Mouse (Mus musculus): ENCODE measurements around the gene Cd164. TPM values are rescaled to one million over a fixed set of nuclear protein-coding genes. Genes with fewer than 3 reads are reported as not detected.

The Cd164 gene
- polyA plus RNA-seq, 1 experiment from 2014 or later: 185 TPM

DNA sequence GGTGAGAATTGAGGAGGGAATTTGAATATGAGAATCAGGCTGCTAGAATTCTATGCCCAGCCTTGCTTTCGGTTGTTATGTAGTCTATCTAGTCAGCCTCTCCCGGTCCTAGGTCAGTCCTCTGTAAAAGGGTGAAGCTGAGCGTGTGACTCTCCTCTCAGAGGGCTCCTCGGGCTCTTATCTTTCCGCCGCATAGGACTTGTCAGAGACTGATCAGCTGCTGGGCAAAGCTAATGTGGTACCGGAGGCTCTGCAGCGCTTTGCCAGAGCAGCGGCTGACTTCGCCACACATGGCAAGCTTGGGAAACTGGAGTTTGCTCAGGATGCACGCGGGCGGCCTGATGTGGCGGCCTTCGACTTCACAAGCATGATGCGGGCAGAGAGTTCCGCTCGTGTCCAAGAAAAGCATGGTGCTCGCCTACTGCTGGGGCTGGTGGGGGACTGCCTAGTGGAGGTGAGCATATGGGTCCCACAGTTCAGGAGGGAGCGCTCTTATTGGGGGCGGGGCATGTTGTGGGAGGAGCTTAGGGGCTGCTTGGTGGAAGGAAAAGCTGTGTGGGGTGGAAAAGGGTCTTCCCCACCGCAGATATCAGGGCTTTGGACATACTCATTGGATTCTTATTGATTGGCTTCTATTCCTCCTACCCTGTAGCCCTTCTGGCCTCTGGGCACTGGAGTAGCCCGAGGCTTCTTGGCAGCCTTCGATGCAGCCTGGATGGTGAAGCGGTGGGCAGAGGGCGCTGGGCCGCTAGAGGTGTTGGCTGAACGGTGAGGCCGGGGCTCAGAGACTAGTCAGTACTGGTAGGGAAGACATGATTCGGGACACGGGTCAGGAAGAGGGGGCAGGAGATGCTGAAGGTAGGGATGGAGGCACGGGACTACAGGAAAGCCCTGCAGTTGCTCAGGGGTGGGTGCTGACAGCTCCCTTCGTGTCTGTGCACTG, 38.0 kb upstream of the Cd164 start:
- Histone ChIP-seq H3K4me3 (replicated peaks) (no peak overlapping the region), H3K36me3 (peaks cover 66% of the 10 kb centered on the region), H3K9me3 (replicated peaks) (no peaks in the 10 kb centered on the region), H3K4me1 (peaks cover 19% of the 10 kb centered on the region), H3K27me3 (no peaks in the 10 kb centered on the region), H3K27ac (replicated peaks) (no peak overlapping the region), H3K4me2 (replicated peaks) (no peak overlapping the region), H3K9ac (no peak overlapping the region)
- no peak for ATAC-seq (ENCODE audit: insufficient number of reproducible peaks, low FRiP score, low TSS enrichment, low read depth)
- WGBS: 72% methylated on average over 33 of the region's 33 CpGs

DNA sequence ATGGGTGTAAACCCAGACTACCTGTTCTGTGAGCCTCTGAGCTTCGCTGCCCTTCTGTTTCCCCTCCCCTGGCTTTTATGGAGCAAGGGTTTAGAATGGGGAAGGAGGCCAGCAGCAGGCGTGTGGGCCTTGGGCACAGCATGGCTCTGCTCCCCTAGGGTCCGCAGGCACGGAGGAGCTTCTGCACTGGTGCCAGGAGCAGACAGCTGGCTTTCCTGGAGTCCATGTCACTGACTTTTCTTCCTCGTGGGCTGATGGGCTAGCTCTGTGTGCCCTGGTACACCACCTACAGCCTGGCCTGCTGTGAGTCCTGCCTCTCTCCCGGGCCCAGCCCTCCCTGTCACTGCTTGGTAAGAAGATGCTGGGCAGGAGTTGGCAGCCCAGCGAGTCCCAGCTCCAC, 36.8 kb upstream of the Cd164 start:
- no peak for ATAC-seq (ENCODE audit: insufficient number of reproducible peaks, low FRiP score, low TSS enrichment, low read depth)
- Histone ChIP-seq H3K9ac (no peak overlapping the region), H3K27me3 (no peaks in the 10 kb centered on the region), H3K9me3 (replicated peaks) (no peaks in the 10 kb centered on the region), H3K4me2 (replicated peaks) (no peak overlapping the region), H3K27ac (replicated peaks) (no peak overlapping the region), H3K36me3 (peaks cover 78% of the 10 kb centered on the region), H3K4me1 (peaks cover 6% of the 10 kb centered on the region), H3K4me3 (replicated peaks) (no peak overlapping the region)
- WGBS: 82% methylated on average over 7 of the region's 7 CpGs

DNA sequence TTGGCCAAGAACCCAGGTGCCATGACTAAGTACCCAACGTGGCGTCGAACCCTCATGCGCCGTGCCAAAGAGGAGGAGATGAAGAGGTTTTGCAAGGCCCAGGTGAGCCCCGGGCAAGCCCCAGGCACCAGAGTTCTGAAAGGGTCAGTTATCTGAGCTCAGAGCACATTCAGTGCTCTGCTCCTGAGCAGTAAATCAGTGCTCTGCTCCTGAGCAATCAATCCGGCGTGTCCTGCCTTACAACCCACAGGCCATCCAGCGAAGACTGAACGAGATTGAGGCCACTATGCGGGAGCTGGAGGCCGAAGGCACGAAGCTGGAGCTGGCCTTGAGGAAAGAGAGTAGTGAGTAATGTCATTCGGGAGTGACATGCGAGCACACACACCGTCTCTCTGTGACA, 33.4 kb upstream of the Cd164 start:
- WGBS: 91% methylated on average over 16 of the region's 16 CpGs

DNA sequence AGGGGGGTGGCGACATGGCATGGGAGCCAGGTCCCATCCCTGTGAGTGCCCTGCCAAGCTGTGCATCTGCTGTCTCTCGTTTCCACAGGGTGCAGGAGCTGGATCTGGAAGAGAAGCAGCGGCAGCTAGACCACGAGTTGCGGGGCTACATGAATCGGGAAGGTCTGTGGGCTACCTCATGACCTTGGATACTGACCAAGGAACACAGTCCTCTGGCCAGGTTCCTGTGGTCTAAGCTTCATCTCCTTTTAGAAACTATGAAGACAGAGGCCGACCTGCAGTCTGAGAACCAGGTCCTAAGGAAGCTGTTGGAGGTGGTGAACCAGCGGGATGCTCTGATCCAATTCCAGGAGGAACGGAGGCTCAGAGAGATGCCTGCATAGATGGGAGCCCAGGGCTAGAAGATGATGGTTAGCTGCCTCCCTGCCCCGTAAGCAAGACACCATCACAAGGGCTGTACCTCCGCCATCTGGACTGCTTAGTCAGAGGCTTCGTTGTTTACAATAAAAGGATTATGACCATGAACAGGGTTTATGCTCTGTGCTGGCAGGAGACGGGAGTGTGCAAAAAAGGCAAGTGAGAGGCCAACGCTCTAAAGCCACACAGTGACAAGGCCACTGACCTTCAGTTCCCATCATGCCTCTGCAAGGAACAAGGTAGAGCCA, 32.6 kb upstream of the Cd164 start:
- no peak overlapping the region for H3K27ac ChIP-seq (replicated peaks)
- H3K4me1 ChIP-seq: peaks cover 22% of the 10 kb centered on the region
- 82% methylated on average over 14 of the region's 14 CpGs for WGBS
- H3K4me2 ChIP-seq (replicated peaks): no peak overlapping the region
- no peak overlapping the region for H3K4me3 ChIP-seq (replicated peaks)
- H3K9me3 ChIP-seq (replicated peaks): no peaks in the 10 kb centered on the region
- no peak for ATAC-seq (ENCODE audit: insufficient number of reproducible peaks, low FRiP score, low TSS enrichment, low read depth)
- H3K36me3 ChIP-seq: peaks cover 58% of the 10 kb centered on the region
- no peak overlapping the region for H3K9ac ChIP-seq
- H3K27me3 ChIP-seq: no peaks in the 10 kb centered on the region

More for the DNA sequence above, 33.4 kb upstream of the Cd164 start:
- ATAC-seq (ENCODE audit: insufficient number of reproducible peaks, low FRiP score, low TSS enrichment, low read depth): no peak
- Histone ChIP-seq H3K4me2 (replicated peaks) (no peak overlapping the region), H3K9ac (no peak overlapping the region), H3K36me3 (peaks cover 67% of the 10 kb centered on the region), H3K4me3 (replicated peaks) (no peak overlapping the region), H3K27me3 (no peaks in the 10 kb centered on the region), H3K27ac (replicated peaks) (no peak overlapping the region), H3K9me3 (replicated peaks) (no peaks in the 10 kb centered on the region), H3K4me1 (peaks cover 22% of the 10 kb centered on the region)

DNA sequence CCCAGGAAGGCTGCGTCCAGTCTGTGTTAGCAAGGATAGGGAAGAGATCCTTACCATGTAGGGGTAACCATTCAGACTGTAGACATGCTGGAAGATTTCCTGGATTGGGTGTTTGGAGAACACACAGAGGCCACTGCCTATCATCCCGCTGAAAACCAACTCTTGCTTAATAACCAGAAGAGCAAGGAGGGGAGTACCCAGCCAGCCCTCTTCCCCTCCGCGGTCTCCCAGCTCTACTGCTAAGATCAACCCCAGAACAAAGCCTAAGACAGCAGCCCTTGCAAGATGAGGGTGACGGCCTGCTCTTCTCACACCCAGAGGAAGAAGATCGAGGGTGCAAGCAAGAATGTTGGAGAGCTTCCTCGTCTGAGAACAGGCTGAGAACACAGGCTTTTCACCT, 30.3 kb upstream of the Cd164 start:
- Histone ChIP-seq H3K9ac (peak overlapping the region; percentile 69; the same call in 1 of the 2 replicates), H3K36me3 (peaks cover 39% of the 10 kb centered on the region), H3K9me3 (replicated peaks) (no peaks in the 10 kb centered on the region), H3K27ac (replicated peaks) (no peak overlapping the region), H3K4me1 (peaks cover 22% of the 10 kb centered on the region), H3K4me3 (replicated peaks) (peak overlapping the region; percentile 74), H3K4me2 (replicated peaks) (peak overlapping the region; percentile 100), H3K27me3 (no peaks in the 10 kb centered on the region)
- no peak for ATAC-seq (ENCODE audit: insufficient number of reproducible peaks, low FRiP score, low TSS enrichment, low read depth)
- 28% methylated on average over 7 of the region's 7 CpGs for WGBS

DNA sequence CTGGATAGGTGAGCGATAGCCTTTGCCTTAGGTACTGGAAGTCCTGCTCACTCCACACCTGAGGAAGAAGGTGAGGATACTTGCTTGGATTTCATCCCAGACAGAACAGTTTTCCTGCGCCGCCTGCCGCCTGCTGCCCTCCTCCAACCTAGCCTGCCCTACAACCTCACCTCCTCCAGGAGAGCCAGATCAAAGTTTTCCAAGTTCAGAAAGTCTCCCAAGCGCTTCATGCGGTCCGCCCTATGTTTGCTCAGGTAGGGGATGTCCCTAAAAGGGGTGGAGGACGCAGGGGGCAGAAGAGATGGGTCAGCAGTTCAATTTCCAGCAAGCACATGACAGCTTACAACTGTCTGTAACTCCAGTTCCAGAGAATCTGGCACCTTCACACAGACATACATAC, 29.9 kb upstream of the Cd164 start:
- Histone ChIP-seq H3K9me3 (replicated peaks) (no peaks in the 10 kb centered on the region), H3K27me3 (no peaks in the 10 kb centered on the region), H3K9ac (peak overlapping the region; percentile 69), H3K27ac (replicated peaks) (no peak overlapping the region), H3K4me1 (peaks cover 22% of the 10 kb centered on the region), H3K4me3 (replicated peaks) (peak overlapping the region; percentile 74), H3K4me2 (replicated peaks) (peak overlapping the region; percentile 100), H3K36me3 (peaks cover 35% of the 10 kb centered on the region)
- no peak for ATAC-seq (ENCODE audit: insufficient number of reproducible peaks, low FRiP score, low TSS enrichment, low read depth)
- 28% methylated on average over 8 of the region's 8 CpGs for WGBS

DNA sequence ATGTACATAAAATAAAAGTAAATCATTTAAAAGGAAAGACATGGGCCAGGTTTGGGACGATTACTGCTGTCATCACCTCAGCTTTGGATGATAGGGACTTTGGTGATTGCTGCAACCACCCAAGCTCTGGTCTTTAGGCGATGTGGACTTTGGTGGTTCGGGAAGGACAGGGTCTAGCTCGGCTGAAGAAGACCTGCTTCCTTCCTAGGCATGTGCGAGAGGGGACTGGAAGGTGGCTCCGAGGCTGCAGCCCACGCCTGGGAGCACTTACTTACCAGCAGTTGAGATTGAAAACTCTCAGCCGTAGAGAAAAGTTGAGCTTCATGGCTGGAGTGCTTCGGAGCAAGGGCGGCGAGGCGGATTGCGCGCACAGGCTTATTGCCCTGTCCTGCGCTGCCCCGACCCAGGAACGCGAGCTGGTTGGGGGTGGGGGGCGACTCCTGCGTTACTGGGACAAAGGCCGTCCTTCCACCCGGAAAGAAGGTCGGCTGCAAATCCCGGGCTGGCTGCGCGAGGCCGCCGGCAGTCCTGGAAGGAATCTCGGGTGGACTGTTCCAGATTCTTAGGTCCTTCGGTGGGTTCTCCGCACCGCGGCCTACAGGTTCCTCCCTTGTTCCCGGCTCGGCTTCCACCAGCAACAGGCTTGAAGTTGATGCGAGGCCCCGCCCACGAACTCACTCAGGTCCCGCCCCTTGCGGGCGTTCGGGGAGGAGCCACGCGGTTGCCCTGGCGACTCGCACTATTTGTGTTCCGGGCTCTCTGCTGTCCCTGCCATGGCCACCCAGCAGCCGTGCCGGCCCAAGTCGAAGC, 29.3 kb upstream of the Cd164 start, which contains the start of the genes Smpd2 and Ppil6:
Gene Smpd2, minus strand, starts transcription at position 662 of the 810 bp plus-strand sequence.
Gene Ppil6, plus strand, starts transcription at position 732 of the 810 bp plus-strand sequence.
- peak within 1 kb of the TSS; percentile 69 for H3K9ac ChIP-seq
- under 1% methylated on average over 50 of the region's 50 CpGs for WGBS
- peaks cover 22% of the 10 kb centered on the region for H3K4me1 ChIP-seq
- peaks cover 29% of the 10 kb centered on the region for H3K36me3 ChIP-seq
- peak within 1 kb of the TSS; percentile 78 for H3K27ac ChIP-seq (replicated peaks)
- ATAC-seq (ENCODE audit: insufficient number of reproducible peaks, low FRiP score, low TSS enrichment, low read depth): peak; percentile 91
- H3K4me3 ChIP-seq (replicated peaks): peak within 1 kb of the TSS; percentile 74
- H3K9me3 ChIP-seq (replicated peaks): no peaks in the 10 kb centered on the region
- H3K4me2 ChIP-seq (replicated peaks): peak within 1 kb of the TSS; percentile 100
- H3K27me3 ChIP-seq: no peaks in the 10 kb centered on the region

DNA sequence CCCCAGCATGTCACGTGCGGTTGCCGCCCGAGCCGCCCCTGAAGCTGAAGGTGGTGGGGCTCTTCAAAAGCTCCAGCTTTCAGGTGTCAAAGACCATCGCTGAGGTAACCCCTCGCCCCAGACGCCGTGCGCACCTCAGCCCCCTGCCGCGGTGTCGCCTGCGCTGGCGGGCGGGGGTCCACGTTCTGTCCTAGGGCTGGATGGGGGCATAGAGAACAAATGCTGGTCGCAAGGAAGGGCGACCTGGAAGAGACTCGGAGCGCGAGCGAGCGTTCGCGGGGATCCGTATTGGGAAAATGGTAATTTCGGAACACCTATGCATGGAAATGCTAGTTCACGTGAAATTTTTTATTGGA, 28.7 kb upstream of the Cd164 start:
- H3K27me3 ChIP-seq: no peaks in the 10 kb centered on the region
- H3K4me2 ChIP-seq (replicated peaks): peak overlapping the region; percentile 100
- no peaks in the 10 kb centered on the region for H3K9me3 ChIP-seq (replicated peaks)
- H3K27ac ChIP-seq (replicated peaks): no peak overlapping the region
- under 1% methylated on average over 29 of the region's 29 CpGs for WGBS
- peaks cover 23% of the 10 kb centered on the region for H3K36me3 ChIP-seq
- peak overlapping the region; percentile 45 for H3K9ac ChIP-seq
- peaks cover 22% of the 10 kb centered on the region for H3K4me1 ChIP-seq
- ATAC-seq (ENCODE audit: insufficient number of reproducible peaks, low FRiP score, low TSS enrichment, low read depth): peak; percentile 32
- H3K4me3 ChIP-seq (replicated peaks): peak overlapping the region; percentile 74

DNA sequence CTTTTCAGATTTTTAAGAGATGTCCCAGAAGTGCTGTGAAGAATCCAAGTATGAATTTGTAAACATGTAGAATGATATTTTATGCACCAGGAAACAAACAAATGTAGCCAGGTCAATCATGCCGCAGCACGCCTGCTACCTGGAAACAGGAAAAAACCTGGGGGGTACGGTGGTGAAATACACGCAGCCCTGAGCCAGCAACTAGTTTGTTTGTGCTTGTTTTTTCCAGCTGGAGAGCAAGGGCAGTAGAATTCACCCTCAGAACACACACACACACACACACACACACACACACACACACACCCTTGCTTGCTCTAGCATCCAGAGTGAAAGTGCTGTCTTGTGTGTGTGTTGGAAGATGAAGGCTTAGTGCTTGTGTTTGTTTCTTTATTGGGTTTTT, 28.1 kb upstream of the Cd164 start:
- whole genome bisulfite sequencing: 30% methylated on average over 4 of the region's 4 CpGs
- peaks cover 22% of the 10 kb centered on the region for H3K4me1 ChIP-seq
- no peak for ATAC-seq (ENCODE audit: insufficient number of reproducible peaks, low FRiP score, low TSS enrichment, low read depth)
- peaks cover 17% of the 10 kb centered on the region for H3K36me3 ChIP-seq
- H3K4me3 ChIP-seq (replicated peaks): no peak overlapping the region
- no peak overlapping the region for H3K9ac ChIP-seq
- H3K27me3 ChIP-seq: no peaks in the 10 kb centered on the region
- H3K4me2 ChIP-seq (replicated peaks): no peak overlapping the region; the same call in 1 of the 2 replicates
- H3K27ac ChIP-seq (replicated peaks): no peak overlapping the region
- no peaks in the 10 kb centered on the region for H3K9me3 ChIP-seq (replicated peaks)

DNA sequence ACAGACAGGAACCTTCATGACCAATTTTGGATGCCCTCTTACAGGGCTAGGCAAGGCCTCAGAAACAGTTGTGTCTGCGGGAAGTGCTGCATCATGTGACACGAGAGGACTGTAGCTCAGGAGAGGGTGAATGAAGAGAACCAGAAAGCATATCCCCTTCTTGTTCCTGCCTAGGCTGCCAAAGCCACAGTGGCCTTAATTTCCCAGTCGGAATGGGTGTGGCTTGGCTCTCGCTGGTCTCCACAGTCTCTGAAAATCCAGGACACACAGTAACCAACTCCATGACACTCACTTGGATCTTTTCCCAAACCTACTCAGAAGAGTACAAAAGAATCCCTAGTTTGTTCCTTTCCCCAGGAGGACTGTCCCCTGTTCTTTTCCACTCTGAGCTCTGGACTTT, 18.3 kb upstream of the Cd164 start:
- Histone ChIP-seq H3K36me3 (no peaks in the 10 kb centered on the region), H3K9ac (no peak overlapping the region), H3K9me3 (replicated peaks) (no peaks in the 10 kb centered on the region), H3K4me3 (replicated peaks) (no peak overlapping the region), H3K27me3 (no peaks in the 10 kb centered on the region), H3K27ac (replicated peaks) (no peak overlapping the region), H3K4me1 (no peaks in the 10 kb centered on the region), H3K4me2 (replicated peaks) (no peak overlapping the region)
- ATAC-seq (ENCODE audit: insufficient number of reproducible peaks, low FRiP score, low TSS enrichment, low read depth): no peak
- WGBS: 47% methylated on average over 4 of the region's 4 CpGs

DNA sequence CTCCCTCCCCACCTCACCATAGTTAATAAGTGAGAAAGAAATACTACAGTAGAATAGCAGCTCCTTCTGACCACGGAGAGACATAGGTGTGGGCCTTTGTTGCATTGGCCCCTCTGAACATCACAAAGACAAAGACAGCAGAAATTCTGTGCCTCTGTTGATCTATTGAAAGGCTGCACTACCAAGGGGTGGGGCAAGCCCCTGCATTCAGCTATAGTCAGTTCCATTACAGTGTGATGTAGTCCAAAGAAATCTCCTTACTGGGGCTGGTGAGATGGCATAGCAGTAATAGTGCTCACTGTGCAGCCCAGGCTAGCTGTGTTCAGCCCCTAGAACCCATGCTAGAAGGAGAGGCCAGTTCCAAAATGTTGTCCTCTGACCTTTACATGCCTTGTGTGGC, 14.2 kb upstream of the Cd164 start:
- H3K27me3 ChIP-seq: no peaks in the 10 kb centered on the region
- no peak overlapping the region for H3K9ac ChIP-seq
- H3K4me3 ChIP-seq (replicated peaks): no peak overlapping the region
- H3K9me3 ChIP-seq (replicated peaks): no peaks in the 10 kb centered on the region
- no peaks in the 10 kb centered on the region for H3K4me1 ChIP-seq
- 85% methylated on average over 1 of the region's 1 CpGs for WGBS
- H3K27ac ChIP-seq (replicated peaks): no peak overlapping the region
- H3K36me3 ChIP-seq: no peaks in the 10 kb centered on the region
- no peak for ATAC-seq (ENCODE audit: insufficient number of reproducible peaks, low FRiP score, low TSS enrichment, low read depth)
- no peak overlapping the region for H3K4me2 ChIP-seq (replicated peaks)
